Mouse (Mus musculus) CD4-positive naive resting alpha-beta T cell, adult 57 days (primary cell): ENCODE data around the gene Prex1. TPM values are rescaled to one million over a fixed set of nuclear protein-coding genes. Genes with fewer than 3 reads are reported as not detected.

Experiments used
- total RNA-seq: library from RNA; stranded (reverse); gene quantifications from one replicate; pipeline ENCODE4 v1.2.4, GENCODE M21; 2023

The Prex1 gene
- total RNA-seq, result 179 TPM

DNA sequence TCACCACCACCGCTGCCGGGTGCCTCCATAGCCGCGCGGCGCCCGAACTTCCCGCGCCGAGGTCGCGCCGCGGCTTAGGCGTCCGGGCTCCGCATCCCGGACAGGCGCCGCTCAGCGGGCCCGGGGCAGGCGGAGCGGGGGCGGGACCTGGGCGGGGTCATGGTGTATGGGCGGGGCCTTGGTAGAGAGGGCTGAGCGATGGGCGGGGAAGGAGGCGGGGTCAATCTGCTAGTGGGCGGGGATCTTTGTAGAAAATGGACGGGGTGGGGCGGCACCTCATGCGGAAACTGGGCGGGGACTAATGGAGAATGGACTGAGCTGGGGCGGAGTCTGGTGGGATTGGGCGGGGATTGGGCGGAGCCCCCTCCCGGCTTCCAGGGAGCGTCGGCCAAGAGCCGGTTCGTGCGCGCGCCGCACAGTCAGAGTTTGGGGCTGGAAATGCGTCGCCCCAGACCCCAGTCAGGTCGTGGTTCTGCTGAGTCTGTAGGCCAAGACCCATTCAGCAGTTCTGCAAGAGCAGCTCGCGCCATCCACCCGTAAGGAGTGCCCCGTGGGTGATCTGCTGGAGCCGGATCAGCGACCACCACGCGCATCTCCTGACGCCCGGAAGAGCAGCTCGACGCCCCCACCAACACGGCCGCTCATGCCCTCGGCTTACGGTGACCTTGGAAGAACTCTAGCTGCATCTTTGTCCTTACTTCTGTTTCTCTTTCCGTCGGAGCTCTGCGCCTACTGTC, at the start of gene Prex1:
Prex1 (minus strand) TSS at position 143 of the 737 bp plus-strand sequence.

Other genes starting within 250 kb of the Prex1 start
- gene Trp53rkb, start 78.7 kb upstream of the Prex1 start, total RNA-seq, result 11.7 TPM
- gene Arfgef2, start 91.8 kb upstream of the Prex1 start, total RNA-seq, result 49.8 TPM
- 56.0 TPM for gene Cse1l, start 192.2 kb upstream of the Prex1 start, total RNA-seq